Mouse (Mus musculus) stomach, embryonic 15.5 days (tissue): ENCODE measurements around the gene C130050O18Rik. TPM values are rescaled to one million over a fixed set of nuclear protein-coding genes. Genes with fewer than 3 reads are reported as not detected.

Experiments
- ATAC-seq: fragments of 200-750 bp; cut with Nextera tagmentation; 2 replicates; pipeline ENCODE4 v1.8.0; 2017; ENCODE audit warnings: low read depth, moderate number of reproducible peaks, moderate TSS enrichment; ENCODE audit not compliant: insufficient read depth, low FRiP score
- H3K27ac ChIP-seq: fragments of 300-500 bp; sonication (generic); 2 replicates; pipeline ENCODE4 v1.5.1; 2015; ENCODE audit warnings: mild to moderate bottlenecking, inconsistent platforms
- H3K27me3 ChIP-seq: fragments of 300-500 bp; sonication (generic); replicated peaks from 2 replicates; pipeline ENCODE4 v1.6.1; 2015; ENCODE audit warnings: inconsistent platforms
- H3K36me3 ChIP-seq: fragments of 300-500 bp; sonication (generic); 2 replicates; pipeline ENCODE4 v1.6.1; 2015; ENCODE audit warnings: inconsistent platforms
- H3K4me1 ChIP-seq: fragments of 300-500 bp; sonication (generic); 2 replicates; pipeline ENCODE4 v1.6.1; 2015; ENCODE audit warnings: inconsistent platforms
- H3K4me2 ChIP-seq: fragments of 300-500 bp; sonication (generic); 2 replicates; pipeline ENCODE4 v1.6.1; 2015; ENCODE audit warnings: mild to moderate bottlenecking, inconsistent platforms
- H3K4me3 ChIP-seq: fragments of 300-500 bp; sonication (generic); replicated peaks from 2 replicates; pipeline ENCODE4 v1.5.1; 2015; ENCODE audit warnings: inconsistent platforms
- H3K9ac ChIP-seq: fragments of 300-500 bp; sonication (generic); 2 replicates; pipeline ENCODE4 v1.6.1; 2015; ENCODE audit warnings: inconsistent platforms
- H3K9me3 ChIP-seq: fragments of 300-500 bp; sonication (generic); 2 replicates; pipeline ENCODE4 v1.6.1; 2016; ENCODE audit warnings: inconsistent platforms
- WGBS: fragments of 180-500 bp; shearing (Covaris S2); methylation state at CpG from one replicate; pipeline ENCODE4 v1.1.7; 2015; 5-methylcytosine and 5-hydroxymethylcytosine counted together
- polyA plus RNA-seq: library from polyadenylated mRNA; unstranded; fragments of >200 nt; fragmentation: Nextera tagmentation; extraction: Ambion mirVana; gene quantifications from 2 replicates; pipeline ENCODE4 v1.2.1, GENCODE M21; 2015

Gene C130050O18Rik
- polyA plus RNA-seq, 1 experiment from 2014 or later: 0.72 TPM

DNA sequence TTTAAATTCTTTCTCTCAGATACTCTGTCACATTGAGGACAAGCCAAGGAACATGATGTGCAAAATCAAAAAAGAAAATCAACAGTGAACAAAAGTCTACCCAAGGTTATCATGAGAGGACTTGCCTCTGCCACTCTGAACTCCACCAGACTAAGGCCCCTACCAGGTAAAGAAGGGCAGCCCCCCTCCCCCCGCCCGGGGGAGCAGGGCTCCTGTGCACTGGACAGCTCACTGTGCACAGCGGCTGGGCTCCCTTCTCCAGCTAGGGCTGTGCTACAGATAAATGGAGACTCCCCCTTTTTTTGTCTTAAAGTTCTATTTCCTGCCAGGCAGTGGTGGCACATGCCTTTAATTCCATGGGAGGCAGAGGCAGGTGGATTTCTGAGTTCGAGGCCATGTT lies 32.7 kb downstream of the C130050O18Rik start:
- Histone ChIP-seq H3K4me1 (peaks cover 5% of the 10 kb centered on the region), H3K9me3 (no peaks in the 10 kb centered on the region), H3K27me3 (no peaks in the 10 kb centered on the region), H3K4me2 (no peak overlapping the region), H3K36me3 (0 out of 2 replicates have a peak, but pooled peaks cover 3% of the 10 kb centered on the region), H3K9ac (no peak overlapping the region), H3K27ac (no peak overlapping the region), H3K4me3 (no peak overlapping the region)
- ATAC-seq: no peak
- WGBS: 87% methylated on average over 4 of the region's 4 CpGs

DNA sequence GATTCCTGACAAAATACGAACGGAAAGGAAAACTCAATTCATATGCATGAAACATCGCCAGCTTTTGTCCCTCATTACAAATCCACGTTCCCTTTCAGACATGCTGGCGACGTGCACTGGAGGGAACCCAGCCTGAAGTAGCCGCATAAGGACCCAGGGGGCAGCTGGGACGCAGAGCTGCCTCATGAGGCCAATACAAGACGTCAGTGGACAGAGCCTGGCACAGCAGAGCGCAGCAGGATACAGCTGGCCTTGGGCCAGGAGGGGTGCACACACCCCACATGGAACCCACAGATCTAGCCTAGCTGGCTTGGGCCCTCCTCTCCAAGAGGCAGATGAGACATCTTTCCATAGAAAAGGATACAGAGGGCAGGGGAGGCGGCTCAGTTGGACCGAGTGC lies 33.4 kb downstream of the C130050O18Rik start:
- no peak overlapping the region for H3K9ac ChIP-seq
- ATAC-seq: no peak
- WGBS: 84% methylated on average over 12 of the region's 12 CpGs
- no peak overlapping the region for H3K27ac ChIP-seq
- no peaks in the 10 kb centered on the region for H3K27me3 ChIP-seq
- H3K36me3 ChIP-seq: 0 out of 2 replicates have a peak, but pooled peaks cover 3% of the 10 kb centered on the region
- H3K9me3 ChIP-seq: no peaks in the 10 kb centered on the region
- no peak overlapping the region for H3K4me2 ChIP-seq
- H3K4me1 ChIP-seq: peaks cover 7% of the 10 kb centered on the region
- no peak overlapping the region for H3K4me3 ChIP-seq

DNA sequence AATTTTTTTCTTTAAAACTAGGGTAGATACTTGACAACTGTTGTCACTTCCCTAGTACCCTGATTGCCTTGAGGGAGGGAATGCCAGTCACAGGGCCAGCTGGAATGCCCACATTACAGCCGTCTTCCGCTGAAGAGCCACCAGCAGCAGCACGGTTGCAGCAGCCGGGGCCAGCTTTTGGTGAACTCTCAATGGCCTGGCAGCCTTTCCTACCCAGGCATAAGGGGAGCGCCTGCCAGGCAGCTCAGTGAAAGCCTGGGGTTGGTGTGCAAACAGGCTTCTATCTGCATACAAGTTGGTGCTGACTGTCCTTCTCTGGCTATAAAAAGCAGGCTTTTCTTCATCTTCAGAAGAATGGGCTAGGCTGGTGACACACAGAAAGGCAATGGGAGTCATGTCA lies 35.4 kb downstream of the C130050O18Rik start:
- Histone ChIP-seq H3K4me2 (no peak overlapping the region), H3K4me3 (no peak overlapping the region), H3K4me1 (peaks cover 7% of the 10 kb centered on the region), H3K9me3 (no peaks in the 10 kb centered on the region), H3K36me3 (0 out of 2 replicates have a peak, but pooled peaks cover 3% of the 10 kb centered on the region), H3K27me3 (no peaks in the 10 kb centered on the region), H3K27ac (no peak overlapping the region), H3K9ac (no peak overlapping the region)
- WGBS: 87% methylated on average over 5 of the region's 5 CpGs
- ATAC-seq: no peak

GRCm38 (mm10) chr5:139440926-139441725 lies 36.0 kb downstream of the C130050O18Rik start:
- no peak overlapping the region for H3K4me3 ChIP-seq
- H3K4me2 ChIP-seq: no peak overlapping the region
- H3K36me3 ChIP-seq: 0 out of 2 replicates have a peak, but pooled peaks cover 3% of the 10 kb centered on the region
- ATAC-seq: no peak
- no peak overlapping the region for H3K27ac ChIP-seq
- peaks cover 7% of the 10 kb centered on the region for H3K4me1 ChIP-seq
- no peaks in the 10 kb centered on the region for H3K9me3 ChIP-seq
- H3K9ac ChIP-seq: no peak overlapping the region
- H3K27me3 ChIP-seq: no peaks in the 10 kb centered on the region
- WGBS: 95% methylated on average over 11 of the region's 11 CpGs

GRCm38 (mm10) chr5:139441726-139442018 lies 36.6 kb downstream of the C130050O18Rik start:
- H3K27me3 ChIP-seq: no peaks in the 10 kb centered on the region
- H3K27ac ChIP-seq: no peak overlapping the region
- no peak overlapping the region for H3K4me2 ChIP-seq
- no peaks in the 10 kb centered on the region for H3K9me3 ChIP-seq
- 0 out of 2 replicates have a peak, but pooled peaks cover under 1% of the 10 kb centered on the region for H3K36me3 ChIP-seq
- H3K9ac ChIP-seq: no peak overlapping the region
- no peak for ATAC-seq
- 87% methylated on average over 2 of the region's 2 CpGs for WGBS
- no peak overlapping the region for H3K4me3 ChIP-seq
- H3K4me1 ChIP-seq: peaks cover 7% of the 10 kb centered on the region

DNA sequence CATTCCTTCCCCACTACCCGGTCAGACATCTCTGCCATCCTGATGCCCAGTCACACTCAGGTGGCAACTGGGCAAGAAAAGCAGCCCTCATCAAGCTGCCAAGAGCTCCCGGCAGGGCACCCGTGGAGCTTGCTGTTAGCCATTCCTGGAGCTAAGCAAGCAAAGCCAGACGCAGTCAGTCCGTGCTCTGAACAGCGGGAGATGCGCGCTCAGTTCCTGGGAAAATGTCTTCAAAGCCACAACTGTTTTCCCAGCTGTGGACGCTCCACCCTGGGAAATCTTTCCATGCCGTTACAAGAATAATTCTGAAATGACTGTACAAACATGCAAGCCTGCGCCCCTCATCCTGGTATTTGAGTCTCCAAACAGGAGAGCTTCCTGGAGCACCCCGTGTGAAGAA lies 37.3 kb downstream of the C130050O18Rik start:
- H3K9me3 ChIP-seq: no peaks in the 10 kb centered on the region
- no peak for ATAC-seq
- no peak overlapping the region for H3K9ac ChIP-seq
- no peaks in the 10 kb centered on the region for H3K36me3 ChIP-seq
- no peak overlapping the region; the same call in 1 of the 2 replicates for H3K27ac ChIP-seq
- H3K4me1 ChIP-seq: peaks cover 7% of the 10 kb centered on the region
- H3K4me3 ChIP-seq: no peak overlapping the region
- H3K27me3 ChIP-seq: no peaks in the 10 kb centered on the region
- H3K4me2 ChIP-seq: no peak overlapping the region
- WGBS: 63% methylated on average over 12 of the region's 12 CpGs

DNA sequence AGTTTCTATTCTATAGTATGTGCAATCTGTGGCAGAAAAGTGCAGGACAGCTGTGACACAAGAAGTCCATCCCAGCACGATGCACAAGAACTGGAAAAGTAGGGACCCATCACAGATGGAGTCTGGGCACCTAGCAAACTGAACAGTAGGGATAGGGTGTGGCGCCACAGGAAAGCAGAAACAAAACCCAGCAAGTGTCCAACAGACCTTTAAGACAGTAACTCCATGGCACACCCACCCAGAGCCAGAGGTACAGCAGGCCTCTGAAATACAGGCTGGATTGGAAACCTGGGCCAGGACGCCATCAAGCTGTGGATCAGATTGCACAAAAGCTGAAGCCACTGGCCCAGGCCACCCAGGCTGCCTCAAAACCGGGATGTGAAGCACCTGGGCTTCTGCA lies 37.9 kb downstream of the C130050O18Rik start:
- Histone ChIP-seq H3K36me3 (no peaks in the 10 kb centered on the region), H3K27ac (no peak overlapping the region), H3K4me2 (no peak overlapping the region), H3K4me1 (peaks cover 7% of the 10 kb centered on the region), H3K27me3 (no peaks in the 10 kb centered on the region), H3K4me3 (no peak overlapping the region), H3K9me3 (no peaks in the 10 kb centered on the region), H3K9ac (no peak overlapping the region)
- 57% methylated on average over 4 of the region's 4 CpGs for WGBS
- no peak for ATAC-seq

DNA sequence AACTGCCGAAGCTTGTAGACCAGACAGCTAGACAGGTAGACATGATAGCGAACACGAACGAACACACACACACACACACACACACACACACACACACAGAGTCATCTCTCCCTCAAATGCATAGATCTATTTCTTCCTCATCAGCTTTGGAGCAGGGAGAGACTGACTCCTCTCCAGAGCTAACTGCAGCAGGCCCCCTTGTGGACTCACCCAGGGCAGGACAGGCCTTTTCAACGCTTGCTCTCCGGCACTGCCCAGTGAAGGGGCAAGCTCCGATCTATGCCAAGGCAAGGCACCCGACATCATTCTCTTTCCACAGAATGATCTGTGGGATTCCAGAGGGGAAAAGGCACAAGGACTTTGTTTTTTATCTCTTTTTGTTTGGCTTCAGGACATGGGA lies 40.2 kb downstream of the C130050O18Rik start:
- Histone ChIP-seq H3K4me2 (no peak overlapping the region), H3K36me3 (no peaks in the 10 kb centered on the region), H3K9ac (no peak overlapping the region), H3K27ac (no peak overlapping the region), H3K9me3 (no peaks in the 10 kb centered on the region), H3K27me3 (no peaks in the 10 kb centered on the region), H3K4me1 (peaks cover 12% of the 10 kb centered on the region), H3K4me3 (no peak overlapping the region)
- no peak for ATAC-seq
- WGBS: 75% methylated on average over 8 of the region's 8 CpGs

DNA sequence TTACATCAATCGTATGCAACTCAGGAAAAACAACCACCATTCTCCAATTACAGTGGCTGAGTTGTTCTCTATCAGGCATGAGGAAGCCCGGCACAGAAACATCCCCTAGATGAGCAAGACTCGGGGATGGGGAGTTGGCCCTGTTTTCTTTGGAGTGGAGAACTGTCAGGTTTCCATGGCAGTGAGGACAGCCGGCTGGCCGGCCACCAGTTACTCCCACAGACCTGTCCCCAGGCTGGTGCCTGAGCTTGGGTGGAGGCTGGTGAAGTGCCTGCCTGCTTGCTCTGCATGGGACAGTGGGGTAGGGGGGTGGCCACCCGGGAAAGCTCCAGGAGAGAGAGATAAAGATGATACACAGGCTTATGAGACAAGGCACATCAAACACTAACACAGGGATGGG lies 42.9 kb downstream of the C130050O18Rik start:
- Histone ChIP-seq H3K4me1 (peaks cover 8% of the 10 kb centered on the region), H3K27ac (no peak overlapping the region), H3K4me2 (no peak overlapping the region), H3K4me3 (no peak overlapping the region), H3K9me3 (no peaks in the 10 kb centered on the region), H3K27me3 (no peaks in the 10 kb centered on the region), H3K9ac (no peak overlapping the region), H3K36me3 (no peaks in the 10 kb centered on the region)
- no peak for ATAC-seq
- WGBS: 70% methylated on average over 6 of the region's 6 CpGs

GRCm38 (mm10) chr5:139449161-139449791 lies 44.2 kb downstream of the C130050O18Rik start:
- H3K9ac ChIP-seq: no peak overlapping the region
- ATAC-seq: no peak
- H3K4me2 ChIP-seq: no peak overlapping the region
- no peaks in the 10 kb centered on the region for H3K9me3 ChIP-seq
- WGBS: 34% methylated on average over 5 of the region's 5 CpGs
- H3K27me3 ChIP-seq: no peaks in the 10 kb centered on the region
- H3K36me3 ChIP-seq: no peaks in the 10 kb centered on the region
- H3K4me1 ChIP-seq: peaks cover 8% of the 10 kb centered on the region
- H3K27ac ChIP-seq: no peak overlapping the region
- H3K4me3 ChIP-seq: no peak overlapping the region

GRCm38 (mm10) chr5:139449926-139450325 lies 44.8 kb downstream of the C130050O18Rik start:
- Histone ChIP-seq H3K27ac (no peak overlapping the region), H3K36me3 (no peaks in the 10 kb centered on the region), H3K9me3 (no peaks in the 10 kb centered on the region), H3K4me3 (no peak overlapping the region), H3K9ac (no peak overlapping the region; the same call in 1 of the 2 replicates), H3K27me3 (no peaks in the 10 kb centered on the region), H3K4me1 (peaks cover 8% of the 10 kb centered on the region), H3K4me2 (no peak overlapping the region)
- no peak for ATAC-seq
- WGBS: 28% methylated on average over 4 of the region's 4 CpGs

GRCm38 (mm10) chr5:139453031-139453430 lies 48.0 kb downstream of the C130050O18Rik start:
- Histone ChIP-seq H3K4me2 (no peak overlapping the region), H3K4me3 (no peak overlapping the region), H3K27ac (peak overlapping the region; percentile 58), H3K4me1 (peaks cover 8% of the 10 kb centered on the region), H3K27me3 (no peaks in the 10 kb centered on the region), H3K36me3 (no peaks in the 10 kb centered on the region), H3K9me3 (no peaks in the 10 kb centered on the region), H3K9ac (no peak overlapping the region)
- ATAC-seq: no peak
- WGBS: 84% methylated on average over 10 of the region's 10 CpGs
